Mouse (Mus musculus) ES-E14 (cell line): ENCODE results near the gene Rpn1. TPM values are rescaled to one million over a fixed set of nuclear protein-coding genes. Genes with fewer than 3 reads are reported as not detected.

Experiments used
- DNase-seq: peaks from one replicate; pipeline ENCODE4 v3.0.0-alpha.2; 2013; ENCODE audit warnings: low read depth, low spot score
- H3K27ac ChIP-seq: 2 replicates; pipeline ENCODE4 v1.5.1; 2012; ENCODE audit warnings: low read depth, mild to moderate bottlenecking, low read length, moderate library complexity, mixed read lengths; ENCODE audit not compliant: poor library complexity, insufficient read depth, severe bottlenecking
- H3K36me3 ChIP-seq: 2 replicates; pipeline ENCODE4 v1.6.1; 2012; ENCODE audit warnings: mild to moderate bottlenecking, low read length, moderate library complexity, mixed read lengths; ENCODE audit not compliant: control insufficient read depth, poor library complexity, insufficient read depth, severe bottlenecking
- H3K4me1 ChIP-seq, 2 experiments: fragments of 150-350 bp in 1 of 2; sonication (generic) in 1 of 2; 2 replicates each; pipeline ENCODE4 v1.6.1; 2012; ENCODE audit warnings: low read length in 2 of 2, mild to moderate bottlenecking in 1 of 2, mixed read lengths in 1 of 2; ENCODE audit not compliant: control insufficient read depth in 2 of 2, insufficient read depth in 2 of 2, poor library complexity in 1 of 2
- H3K4me3 ChIP-seq, 2 experiments: fragments of 150-350 bp in 1 of 2; sonication (generic) in 1 of 2; 2 replicates each; pipeline ENCODE4 v1.5.1; 2012; ENCODE audit warnings: low read length in 2 of 2, low read depth in 1 of 2, mild to moderate bottlenecking in 1 of 2, mixed read lengths in 1 of 2; ENCODE audit not compliant: insufficient read depth in 1 of 2, poor library complexity in 1 of 2, severe bottlenecking in 1 of 2
- H3K9ac ChIP-seq: 2 replicates; pipeline ENCODE4 v1.6.1; 2012; ENCODE audit warnings: low read depth, mild to moderate bottlenecking, low read length, mixed read lengths; ENCODE audit not compliant: poor library complexity, insufficient read depth, severe bottlenecking
- H3K9me3 ChIP-seq: fragments of 150-350 bp; sonication (generic); 2 replicates; pipeline ENCODE4 v1.6.1; 2012; ENCODE audit warnings: low read depth, mild to moderate bottlenecking, low read length; ENCODE audit not compliant: control insufficient read depth, insufficient read depth
- CHD2 ChIP-seq: IDR thresholded peaks from 2 replicates; pipeline ENCODE4 v1.6.1; 2014; ENCODE audit warnings: mild to moderate bottlenecking, low read depth, low read length, inconsistent platforms
- HCFC1 ChIP-seq: IDR thresholded peaks from 2 replicates; pipeline ENCODE4 v1.6.1; 2012; ENCODE audit warnings: low read length, inconsistent platforms, borderline replicate concordance; ENCODE audit not compliant: insufficient read depth
- MAFK ChIP-seq: IDR thresholded peaks from 2 replicates; pipeline ENCODE4 v1.6.1; 2014; ENCODE audit warnings: mild to moderate bottlenecking, low read depth, low read length, inconsistent platforms; ENCODE audit not compliant: insufficient read depth
- ZC3H11A ChIP-seq: IDR thresholded peaks from 2 replicates; pipeline ENCODE4 v1.6.1; 2012; ENCODE audit warnings: low read depth, mild to moderate bottlenecking, inconsistent platforms, low read length, borderline replicate concordance
- ZNF384 ChIP-seq: IDR thresholded peaks from 2 replicates; pipeline ENCODE4 v1.6.1; 2012; ENCODE audit warnings: low read depth, low read length, inconsistent platforms
- in situ Hi-C, 2 experiments: fragments of 600-800 bp; cut with MboI; formaldehyde crosslinking; loops; one replicate each; pipeline ENCODE4 v1.15.1; 2025; ENCODE audit warnings: low sequenced_read_pairs in 2 of 2, inconsistent platforms in 1 of 2; ENCODE audit not compliant: unreplicated experiment in 2 of 2
- total RNA-seq: library from RNA; depleted of rRNA; stranded (reverse); fragments of 300-350 nt; gene quantifications from 2 replicates; pipeline ENCODE4 v1.2.3, GENCODE M21; 2012

Rpn1 gene
- total RNA-seq, 1 experiment, result 376 TPM

GRCm38 (mm10) chr6:88065968-88066367 lies 18.3 kb upstream of the Rpn1 start:
- no peak overlapping the region for H3K27ac ChIP-seq
- no peak for TF ChIP-seq ZC3H11A
- no peak for TF ChIP-seq MAFK
- no peaks in the 10 kb centered on the region for H3K36me3 ChIP-seq
- H3K9me3 ChIP-seq, result no peaks in the 10 kb centered on the region
- no peak for DNase-seq
- H3K4me1 ChIP-seq, result peaks cover 2 to 3% of the 10 kb centered on the region in 2 experiments; a peak in 2 of 4 replicates
- in situ Hi-C loops, result no loop called here
- H3K4me3 ChIP-seq, result no peak overlapping the region
- H3K9ac ChIP-seq, result no peak overlapping the region

GRCm38 (mm10) chr6:88067722-88068121 lies 16.6 kb upstream of the Rpn1 start:
- H3K4me3 ChIP-seq, result no peak overlapping the region
- no peak for DNase-seq
- TF ChIP-seq ZNF384 (no peak), MAFK (no peak), HCFC1 (no peak), CHD2 (no peak), ZC3H11A (no peak)
- peaks cover 2 to 3% of the 10 kb centered on the region in 2 experiments; a peak in 2 of 4 replicates for H3K4me1 ChIP-seq
- H3K9ac ChIP-seq, result no peak overlapping the region
- no peaks in the 10 kb centered on the region for H3K9me3 ChIP-seq
- no peaks in the 10 kb centered on the region for H3K36me3 ChIP-seq
- no peak overlapping the region for H3K27ac ChIP-seq
- in situ Hi-C loops, result no loop called here

GRCm38 (mm10) chr6:88068739-88069138 lies 15.5 kb upstream of the Rpn1 start:
- Histone ChIP-seq H3K36me3 (no peaks in the 10 kb centered on the region), H3K9ac (no peak overlapping the region), H3K9me3 (no peaks in the 10 kb centered on the region), H3K27ac (no peak overlapping the region), H3K4me1 (peaks cover 2 to 3% of the 10 kb centered on the region in 2 experiments; a peak in 2 of 4 replicates), H3K4me3 (no peak overlapping the region)
- TF ChIP-seq MAFK (no peak), ZNF384 (no peak), HCFC1 (no peak), CHD2 (no peak), ZC3H11A (no peak)
- in situ Hi-C loops, result no loop called here
- no peak for DNase-seq

GRCm38 (mm10) chr6:88070468-88070867 lies 13.8 kb upstream of the Rpn1 start:
- H3K9me3 ChIP-seq, result no peaks in the 10 kb centered on the region
- no peak for DNase-seq
- H3K27ac ChIP-seq, result no peak overlapping the region
- H3K4me1 ChIP-seq, result no peaks in the 10 kb centered on the region
- no peaks in the 10 kb centered on the region for H3K36me3 ChIP-seq
- H3K4me3 ChIP-seq, result no peak overlapping the region
- TF ChIP-seq MAFK, result no peak
- TF ChIP-seq HCFC1, result no peak
- TF ChIP-seq ZNF384, result peak; percentile 87
- no peak for TF ChIP-seq CHD2
- TF ChIP-seq ZC3H11A, result no peak
- no peak overlapping the region for H3K9ac ChIP-seq
- in situ Hi-C loops, result no loop called here

- Histone ChIP-seq H3K36me3 (no peaks in the 10 kb centered on the region), H3K9ac (no peak overlapping the region), H3K4me1 (no peaks in the 10 kb centered on the region), H3K4me3 (no peak overlapping the region), H3K27ac (no peak overlapping the region), H3K9me3 (no peaks in the 10 kb centered on the region)
- in situ Hi-C loops, result no loop called here
- no peak for DNase-seq
- TF ChIP-seq CHD2 (no peak), ZNF384 (no peak), MAFK (no peak), ZC3H11A (no peak), HCFC1 (no peak)
Measured at GRCm38 (mm10) chr6:88071216-88071615, 13.1 kb upstream of the Rpn1 start.
